Mouse (Mus musculus) lung, adult 2 months (tissue): Measurements from ENCODE around the gene Polr3gl.

ENCODE experiments used
- CTCF ChIP-seq: fragments of 200-500 bp; IDR thresholded peaks from 2 replicates; pipeline ENCODE4 v1.5.1; 2011; ENCODE audit warnings: mild to moderate bottlenecking, low read length, control low read depth; ENCODE audit not compliant: insufficient read depth
- POLR2A ChIP-seq: fragments of 200-500 bp; IDR thresholded peaks from 2 replicates; pipeline ENCODE4 v1.6.1; 2011; ENCODE audit warnings: low read depth, mild to moderate bottlenecking, control low read depth, low read length, borderline replicate concordance; ENCODE audit errors: extremely low read depth

GRCm38 (mm10) chr3:96601251-96601787, 7.3 kb upstream of the Polr3gl start:
- TF ChIP-seq CTCF: no peak
- peak; percentile 77; the same call in 1 of the 2 replicates for TF ChIP-seq POLR2A
